Mouse (Mus musculus): ENCODE data around the gene Zbtb8a. TPM values are rescaled to one million over a fixed set of nuclear protein-coding genes. Genes with fewer than 3 reads are reported as not detected.

Zbtb8a gene
- total and polyA plus RNA-seq, 3 experiments = 0.89 to 1.6 TPM; not detected in 1

GRCm38 (mm10) chr4:129390936-129391557 is 13.1 kb upstream of the Zbtb8a start:
- Histone ChIP-seq H3K9ac (ENCODE audit: control insufficient read depth, low read depth, low read length, poor library complexity, severe bottlenecking) (no peak overlapping the region), H3K27me3 (ENCODE audit: control insufficient read depth in 1 of 2, insufficient read depth in 2 of 2, low read length in 2 of 2) (no peaks in the 10 kb centered on the region), H3K79me2 (ENCODE audit: control insufficient read depth, insufficient read depth, low read length, poor library complexity) (no peaks in the 10 kb centered on the region), H3K4me1 (ENCODE audit: control insufficient read depth in 1 of 2, insufficient read depth in 2 of 2, low read length in 2 of 2) (peaks cover 0 to 9% of the 10 kb centered on the region in 2 experiments; a peak in 3 of 4 replicates), H3K36me3 (ENCODE audit: control insufficient read depth in 1 of 2, insufficient read depth in 2 of 2, low read length in 2 of 2) (peaks cover 0 to 7% of the 10 kb centered on the region in 2 experiments; a peak in 2 of 4 replicates), H3K27ac (ENCODE audit: control insufficient read depth, low read depth, low read length) (no peak overlapping the region), H3K4me3 (ENCODE audit: control insufficient read depth in 1 of 2, insufficient read depth in 1 of 2, low read depth in 2 of 2, low read length in 2 of 2) (no peak overlapping the region), H3K9me3 (replicated peaks; ENCODE audit: insufficient read depth, low read length) (no peaks in the 10 kb centered on the region)
- TF ChIP-seq TCF12 (IDR thresholded peaks at IDR 0.05; ENCODE audit: low read depth, low read length) (no peak), CTCF (IDR thresholded peaks at IDR 0.05 in 2 of 3, conservative IDR thresholded peaks at IDR 0.05 in 1 of 3; ENCODE audit: control insufficient read depth in 1 of 3, insufficient read depth in 1 of 3, low read depth in 2 of 3, low read length in 3 of 3, poor library complexity in 1 of 3, severe bottlenecking in 1 of 3) (no peak), SMC3 (IDR thresholded peaks at IDR 0.05; ENCODE audit: low read depth, low read length) (no peak), MEF2A (IDR thresholded peaks at IDR 0.05; ENCODE audit: extremely low read depth, insufficient replicate concordance, low read depth, low read length, poor library complexity, severe bottlenecking) (no peak), EP300 (IDR thresholded peaks at IDR 0.05; ENCODE audit: low read depth in 1 of 2, low read length in 2 of 2) (no peak), TAL1 (IDR thresholded peaks at IDR 0.05; ENCODE audit: low read length) (no peak), POLR2A (IDR thresholded peaks at IDR 0.05; ENCODE audit: control insufficient read depth in 1 of 2, insufficient read depth in 1 of 2, low read depth in 1 of 2, low read length in 2 of 2, poor library complexity in 1 of 2) (no peak), MXI1 (IDR thresholded peaks at IDR 0.05; ENCODE audit: low read depth, low read length) (no peak)
- no peak for DNase-seq (ENCODE audit: low read depth, low spot score)

- H3K4me1 ChIP-seq (ENCODE audit: control insufficient read depth in 1 of 2, insufficient read depth in 2 of 2, low read length in 2 of 2) = peaks cover 0 to 12% of the 10 kb centered on the region in 2 experiments; a peak in 3 of 4 replicates
- H3K36me3 ChIP-seq (ENCODE audit: control insufficient read depth in 1 of 2, insufficient read depth in 2 of 2, low read length in 2 of 2) = peaks cover 0 to 7% of the 10 kb centered on the region in 2 experiments; a peak in 2 of 4 replicates
- H3K27ac ChIP-seq (ENCODE audit: control insufficient read depth, low read depth, low read length) = peak overlapping the region; percentile 20
- peak overlapping the region; percentile 43 for H3K9ac ChIP-seq (ENCODE audit: control insufficient read depth, low read depth, low read length, poor library complexity, severe bottlenecking)
- TF ChIP-seq EP300 (IDR thresholded peaks at IDR 0.05; ENCODE audit: low read depth in 1 of 2, low read length in 2 of 2) (0 out of 4 replicates have a peak, but pooled peaks of 1 of the 2 experiments have one; percentile 9), ELF1 (IDR thresholded peaks at IDR 0.05; ENCODE audit: low read depth, low read length) (peak; percentile 68; the same call in 1 of the 2 replicates), USF2 (IDR thresholded peaks at IDR 0.05; ENCODE audit: borderline replicate concordance in 1 of 2, insufficient read depth in 1 of 2, low read depth in 1 of 2, low read length in 2 of 2) (no peak), GATA1 (IDR thresholded peaks at IDR 0.05; ENCODE audit: low read depth, low read length) (peak; percentile 67), GABPA (IDR thresholded peaks at IDR 0.05; ENCODE audit: low read depth, low read length) (no peak), ETS1 (IDR thresholded peaks at IDR 0.05; ENCODE audit: low read depth, low read length) (peak; percentile 68), POLR2AphosphoS5 (IDR thresholded peaks at IDR 0.05; ENCODE audit: borderline replicate concordance, low read depth, low read length) (no peak), SIN3A (IDR thresholded peaks at IDR 0.05; ENCODE audit: low read length) (no peak; the same call in 1 of the 2 replicates), TCF12 (IDR thresholded peaks at IDR 0.05; ENCODE audit: low read depth, low read length) (0 out of 2 replicates have a peak, but pooled peaks have one; percentile 23), HCFC1 (IDR thresholded peaks at IDR 0.05; ENCODE audit: low read depth, low read length) (0 out of 2 replicates have a peak, but pooled peaks have one; percentile 30), POLR2A (IDR thresholded peaks at IDR 0.05; ENCODE audit: control insufficient read depth in 1 of 2, insufficient read depth in 1 of 2, low read depth in 1 of 2, low read length in 2 of 2, poor library complexity in 1 of 2) (no peak), MEF2A (IDR thresholded peaks at IDR 0.05; ENCODE audit: extremely low read depth, insufficient replicate concordance, low read depth, low read length, poor library complexity, severe bottlenecking) (peak; percentile 80; the same call in 1 of the 2 replicates)
- no peaks in the 10 kb centered on the region for H3K9me3 ChIP-seq (replicated peaks; ENCODE audit: insufficient read depth, low read length)
- peak overlapping the region; percentile 37 to 51 for H3K4me3 ChIP-seq (ENCODE audit: control insufficient read depth in 1 of 2, insufficient read depth in 1 of 2, low read depth in 2 of 2, low read length in 2 of 2)
- DNase-seq (ENCODE audit: low read depth, low spot score) = peak; percentile 75
- no peaks in the 10 kb centered on the region for H3K79me2 ChIP-seq (ENCODE audit: control insufficient read depth, insufficient read depth, low read length, poor library complexity)
- no peaks in the 10 kb centered on the region for H3K27me3 ChIP-seq (ENCODE audit: control insufficient read depth in 1 of 2, insufficient read depth in 2 of 2, low read length in 2 of 2)
Observed at GRCm38 (mm10) chr4:129390216-129390743, 12.4 kb upstream of the Zbtb8a start.

Measured in MEL (cell line).